Mouse (Mus musculus): ENCODE measurements around the gene Cmpk1.

- TF ChIP-seq POLR2A (IDR thresholded peaks at IDR 0.05; ENCODE audit: insufficient read depth, low read depth, low read length): no peak
- no peak for TF ChIP-seq CTCF (IDR thresholded peaks at IDR 0.05)
These were observed 52.9 kb downstream of the Cmpk1 start for GRCm38 (mm10) chr4:114934188-114934587.
